Mouse (Mus musculus) ovary, postnatal 10 days (tissue): ENCODE data around the gene Ppp1r32.

Experiments
- DNase-seq: peaks from one replicate; pipeline ENCODE4 v3.0.0; 2022; ENCODE audit warnings: low spot score

The Ppp1r32 gene

DNA sequence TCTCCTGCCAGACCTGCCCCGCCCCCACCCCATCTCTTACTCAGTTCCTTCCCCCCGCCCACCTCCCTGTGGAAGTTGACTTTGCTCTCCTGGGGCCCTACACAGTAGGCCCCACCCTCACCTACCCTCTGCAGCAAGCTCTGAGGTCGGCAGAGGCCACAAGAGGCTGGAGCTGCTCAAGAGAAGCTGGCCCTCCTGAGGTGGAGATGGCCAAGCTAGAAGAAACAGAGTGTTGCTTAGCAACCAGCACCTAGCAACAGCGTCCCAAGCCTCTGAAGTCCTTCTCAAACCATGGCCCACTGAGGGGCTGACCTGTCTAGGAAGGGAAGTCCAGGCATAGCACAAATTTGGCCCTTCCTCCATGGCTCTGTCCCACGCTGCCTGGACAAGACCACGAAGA is at the start of gene Ppp1r32:
Gene Ppp1r32 (minus strand): TSS at position 226 of the 400 bp plus-strand sequence.
- DNase-seq: no peak

GRCm38 (mm10) chr19:10530082-10530481 is 47.4 kb upstream of the Ppp1r32 start:
- no peak for DNase-seq

DNA sequence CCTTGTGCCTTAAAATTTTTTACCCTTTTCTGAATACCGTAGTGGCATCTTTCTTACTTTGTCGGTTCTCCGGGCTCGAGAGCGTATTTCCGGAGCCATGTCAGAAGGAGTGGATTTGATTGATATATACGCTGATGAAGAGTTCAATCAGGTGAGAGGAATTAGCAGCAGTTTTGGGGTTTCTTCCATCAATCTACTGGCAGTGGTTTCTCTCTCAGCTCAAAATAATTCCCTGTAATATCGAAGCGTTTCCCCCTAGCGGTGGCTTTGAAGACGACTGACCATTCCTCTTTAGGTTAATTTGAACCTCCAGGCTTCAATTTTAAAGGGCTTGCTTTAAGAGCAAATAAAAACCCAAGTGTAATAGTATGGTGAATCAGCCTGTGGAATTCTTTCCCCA is 43.2 kb upstream of the Ppp1r32 start, which contains the start of gene Sdhaf2:
Gene Sdhaf2 (minus strand): TSS at position 233 of the 400 bp plus-strand sequence.
- DNase-seq: no peak

- DNase-seq: peak; percentile 76
Measured at GRCm38 (mm10) chr19:10525106-10525901, 42.6 kb upstream of the Ppp1r32 start, which contains the start of gene Cpsf7. Gene Cpsf7, plus strand, starts transcription at chr19:10525266.

DNA sequence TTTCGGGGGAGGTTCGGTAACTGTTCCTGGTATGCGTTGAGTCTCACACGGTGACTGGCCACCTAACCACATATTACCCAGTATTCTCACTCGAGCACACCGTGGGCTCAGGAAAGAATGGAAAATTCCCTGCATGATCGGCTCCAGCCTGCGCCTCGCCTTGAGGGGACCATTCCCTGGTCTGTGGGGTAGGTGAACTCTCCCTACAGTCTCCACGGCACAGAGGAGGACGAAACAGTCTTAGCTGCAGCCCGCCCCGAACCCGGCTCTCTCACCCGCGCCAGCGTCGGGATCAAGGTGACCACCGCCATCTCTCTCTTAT is 42.0 kb upstream of the Ppp1r32 start:
- DNase-seq: no peak

GRCm38 (mm10) chr19:10523483-10524080 is 40.9 kb upstream of the Ppp1r32 start:
- no peak for DNase-seq

DNA sequence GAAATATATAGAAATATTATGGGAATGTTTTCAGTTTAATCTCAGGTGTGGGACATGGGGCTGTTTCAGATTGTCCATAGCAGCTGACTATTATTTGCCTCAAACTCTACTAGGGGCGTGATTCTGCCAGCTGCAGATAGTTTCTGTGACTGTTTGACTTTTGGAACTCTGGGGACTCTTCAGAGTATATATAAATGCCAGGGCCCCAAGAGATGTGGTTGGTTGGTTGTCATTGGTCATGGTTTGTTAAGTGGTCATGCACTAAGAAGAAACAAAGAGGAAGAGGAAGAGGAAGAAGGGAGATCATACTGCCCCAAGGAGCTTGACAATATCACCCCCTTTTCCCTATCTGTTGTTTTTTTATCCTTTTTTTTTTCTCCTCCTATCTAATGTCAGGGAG is 39.2 kb upstream of the Ppp1r32 start:
- no peak for DNase-seq

GRCm38 (mm10) chr19:10520355-10520754 is 37.6 kb upstream of the Ppp1r32 start:
- no peak for DNase-seq

DNA sequence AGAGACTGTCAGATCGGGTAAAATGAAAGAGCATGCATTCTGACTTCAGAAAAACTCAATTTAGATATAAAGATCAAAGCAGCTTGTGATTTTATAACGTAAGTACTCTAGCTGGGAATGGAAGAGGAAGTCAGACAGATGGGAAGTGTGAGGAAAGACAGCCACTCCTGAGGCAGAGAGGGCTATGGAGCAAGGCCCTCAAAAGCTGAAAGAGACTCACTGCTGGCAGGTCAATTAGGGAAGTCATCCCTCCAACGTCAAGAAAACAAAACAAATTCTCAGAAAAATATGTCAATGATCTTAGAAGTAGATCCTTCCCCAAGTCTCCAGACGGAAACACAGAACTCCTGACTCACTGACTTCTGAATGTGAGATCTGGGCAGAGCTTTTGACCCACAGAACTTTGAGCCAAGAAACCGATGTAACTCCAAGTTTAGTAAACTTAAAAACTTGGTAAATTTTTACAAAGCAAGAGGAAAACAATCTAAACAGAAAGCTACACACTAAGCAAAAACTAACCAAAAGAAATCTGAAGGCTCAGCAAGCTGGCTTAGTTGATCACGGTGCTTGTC is 28.1 kb upstream of the Ppp1r32 start:
- no peak for DNase-seq

DNA sequence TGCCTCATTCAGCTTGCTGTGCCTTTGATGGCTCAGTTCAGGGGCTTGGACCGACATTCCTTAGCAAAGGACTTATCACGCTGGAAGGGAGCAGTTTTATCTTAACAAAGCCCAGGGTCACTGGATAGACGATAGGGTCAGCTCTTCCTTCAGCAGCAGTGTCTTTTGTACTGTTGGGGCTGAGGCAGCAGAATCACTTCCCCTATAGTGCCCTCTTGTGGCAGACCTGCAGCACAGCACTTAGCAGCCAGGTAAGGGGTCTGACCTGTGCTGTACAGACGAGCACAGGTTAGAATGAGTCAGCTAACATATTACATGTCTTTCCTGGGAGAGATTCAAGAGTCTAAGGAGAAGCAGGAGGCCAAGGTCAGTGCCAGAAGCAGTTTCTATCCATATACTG is 19.8 kb upstream of the Ppp1r32 start:
- no peak for DNase-seq

GRCm38 (mm10) chr19:10500581-10500980 is 17.9 kb upstream of the Ppp1r32 start:
- no peak for DNase-seq

GRCm38 (mm10) chr19:10497512-10498160 is 14.9 kb upstream of the Ppp1r32 start:
- no peak for DNase-seq

DNA sequence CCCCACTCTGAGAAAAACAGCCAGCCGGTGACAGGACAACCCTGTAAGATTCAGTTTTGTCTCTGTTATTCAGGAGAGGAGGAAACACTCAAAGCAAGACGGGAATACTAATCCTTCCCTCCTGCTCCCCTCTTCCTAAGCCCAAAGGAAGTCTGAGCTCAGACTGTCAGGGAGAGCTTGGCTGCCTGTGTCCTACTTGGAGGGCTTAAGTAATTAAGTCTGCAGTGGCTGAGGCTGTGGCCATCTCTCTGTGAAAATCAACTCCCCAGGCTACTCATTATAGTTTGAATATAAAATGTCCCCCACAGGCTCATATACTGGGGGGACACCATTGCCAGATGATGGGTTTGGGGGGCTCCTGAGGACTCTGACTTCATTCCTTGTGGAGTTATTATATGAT is 14.2 kb upstream of the Ppp1r32 start:
- no peak for DNase-seq

DNA sequence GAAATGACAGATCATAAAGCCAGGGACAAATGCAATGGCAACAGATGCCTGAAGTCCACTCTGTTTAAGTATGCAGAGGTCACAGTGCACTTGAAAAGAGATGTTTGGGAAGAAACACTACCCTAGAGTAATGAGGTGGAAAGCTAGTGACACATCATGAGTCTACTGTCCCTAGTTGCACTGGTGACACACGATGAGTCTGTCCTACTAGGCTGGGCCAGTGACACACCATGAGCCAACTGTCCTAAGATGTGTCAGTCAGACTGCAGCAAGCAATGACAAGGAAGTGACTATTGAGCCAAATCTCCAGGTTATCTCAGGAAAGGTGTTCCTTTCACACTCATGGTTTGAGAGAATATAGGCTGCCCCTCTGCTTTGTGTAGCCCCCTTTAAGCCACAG is 12.9 kb upstream of the Ppp1r32 start:
- DNase-seq: no peak

GRCm38 (mm10) chr19:10486264-10486738 is 3.6 kb upstream of the Ppp1r32 start:
- DNase-seq: no peak

DNA sequence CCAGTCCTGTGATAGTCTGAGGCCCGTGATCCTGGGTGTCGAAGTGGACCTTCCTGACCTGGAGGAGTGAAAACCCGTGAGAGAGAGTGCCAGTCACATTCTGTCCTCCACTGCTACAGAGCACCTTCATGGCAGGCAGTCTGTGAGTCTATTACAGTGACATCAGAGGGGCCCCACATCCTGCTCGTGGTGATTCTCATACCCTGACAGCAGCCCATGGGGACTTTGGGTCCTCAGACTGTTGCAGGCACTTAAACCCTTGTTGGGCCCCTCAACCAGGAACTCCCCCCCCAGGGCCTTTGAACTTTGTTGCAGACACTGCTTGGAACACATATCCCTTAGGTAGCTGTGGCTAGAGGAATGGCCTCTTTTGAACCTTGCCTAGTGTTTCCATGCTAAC is 3.2 kb downstream of the Ppp1r32 start:
- no peak for DNase-seq

GRCm38 (mm10) chr19:10473779-10474178 is 8.9 kb downstream of the Ppp1r32 start:
- DNase-seq: no peak

GRCm38 (mm10) chr19:10472958-10473357 is 9.8 kb downstream of the Ppp1r32 start:
- no peak for DNase-seq

GRCm38 (mm10) chr19:10469171-10469658 is 13.5 kb downstream of the Ppp1r32 start:
- DNase-seq: no peak

GRCm38 (mm10) chr19:10464427-10464826 is 18.3 kb downstream of the Ppp1r32 start:
- DNase-seq: no peak

DNA sequence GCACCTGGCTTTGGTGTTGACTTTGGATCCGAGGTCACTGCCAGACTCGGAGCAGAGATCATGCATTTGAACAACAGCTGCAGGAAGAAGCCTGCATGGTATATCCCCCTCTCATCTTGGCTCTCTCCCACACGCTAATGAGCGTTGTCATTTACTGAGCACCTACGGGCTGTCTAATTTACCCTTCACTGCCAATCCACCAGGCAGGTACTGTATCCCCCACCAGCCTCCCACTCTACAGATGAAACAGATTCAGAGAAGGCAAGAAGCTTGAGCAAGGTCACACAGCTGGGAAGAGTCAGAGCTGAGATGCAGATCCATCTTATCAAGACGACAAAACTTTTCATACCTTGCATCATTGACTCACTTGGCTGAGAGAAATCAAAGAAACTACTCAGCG is 21.1 kb downstream of the Ppp1r32 start:
- no peak for DNase-seq

DNA sequence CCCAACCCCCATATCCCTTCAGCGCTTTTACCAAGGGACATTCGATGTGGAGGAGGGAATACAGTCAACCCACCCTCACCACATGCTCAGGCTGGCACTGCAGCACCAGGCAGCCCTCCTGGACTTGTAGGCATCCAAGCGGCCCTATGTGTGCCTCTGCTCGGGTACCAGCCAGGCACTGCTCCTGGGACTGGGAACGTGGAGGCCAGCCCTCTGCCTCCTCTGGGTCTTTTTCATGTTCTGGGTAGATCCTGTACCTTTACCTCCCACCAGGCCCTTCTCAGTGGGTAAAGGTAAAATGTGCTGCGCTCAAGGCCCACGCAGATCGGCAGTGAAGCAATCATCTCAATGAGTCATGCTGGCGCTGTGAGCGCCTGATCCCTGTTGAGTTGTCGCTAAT is 22.8 kb downstream of the Ppp1r32 start:
- no peak for DNase-seq

DNA sequence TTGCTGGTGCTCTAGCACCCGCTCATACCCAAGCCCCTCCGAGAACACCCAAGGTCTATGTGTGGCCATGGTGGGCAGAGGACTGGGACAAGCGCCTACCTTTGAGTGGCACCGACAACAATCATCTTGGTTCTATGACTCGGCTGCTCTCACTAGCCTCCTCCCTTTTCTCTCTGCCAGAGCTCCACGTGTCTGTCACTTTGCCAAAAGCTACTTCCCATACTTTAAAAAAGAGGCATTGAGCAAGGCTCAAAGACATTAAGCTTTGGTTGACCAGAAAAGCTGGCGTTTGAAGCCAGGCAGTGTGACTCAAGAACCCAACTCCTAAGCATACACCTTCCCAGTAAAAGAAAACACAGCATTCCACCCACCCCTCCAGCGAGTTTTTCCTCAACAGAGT is 24.6 kb downstream of the Ppp1r32 start:
- DNase-seq: no peak
